Mouse (Mus musculus): ENCODE measurements around the gene Eif4g1.
"Not testable (repeated sequence)": the region's sequence is repeated elsewhere in the genome, so short reads cannot be mapped to it uniquely, and the experiment has no call there.

The Eif4g1 gene

GRCm38 (mm10) chr16:20668013-20668412 lies at the start of gene Eif4g1:
TSS of gene Eif4g1 (plus strand) at chr16:20668313.
- DNase-seq (ENCODE audit: low read depth, low spot score): not testable (repeated sequence)

GRCm38 (mm10) chr16:20619541-20620398 lies 48.3 kb upstream of the Eif4g1 start:
- DNase-seq (ENCODE audit: low read depth, low spot score): no peak

- no peak for DNase-seq (ENCODE audit: low read depth, low spot score)
Observed at GRCm38 (mm10) chr16:20620399-20620735, 47.7 kb upstream of the Eif4g1 start.

- no peak for DNase-seq (ENCODE audit: low read depth, low spot score)
Observed at GRCm38 (mm10) chr16:20620751-20621190, 47.3 kb upstream of the Eif4g1 start.

GRCm38 (mm10) chr16:20621191-20621990 lies 46.7 kb upstream of the Eif4g1 start, which contains the start of gene Camk2n2:
TSS of gene Camk2n2 (minus strand) at chr16:20621287.
- no peak for DNase-seq (ENCODE audit: low read depth, low spot score)

GRCm38 (mm10) chr16:20621991-20622685 lies 46.0 kb upstream of the Eif4g1 start:
- no peak for DNase-seq (ENCODE audit: low read depth, low spot score)

- DNase-seq (ENCODE audit: low read depth, low spot score): no peak
Observed at GRCm38 (mm10) chr16:20623211-20623610, 44.9 kb upstream of the Eif4g1 start.

GRCm38 (mm10) chr16:20628871-20629391 lies 39.2 kb upstream of the Eif4g1 start:
- no peak for DNase-seq (ENCODE audit: low read depth, low spot score)

- no peak for DNase-seq (ENCODE audit: low read depth, low spot score)
Observed at GRCm38 (mm10) chr16:20629731-20630634, 38.1 kb upstream of the Eif4g1 start, which contains the start of gene Ece2. TSS of gene Ece2 (plus strand) at chr16:20629828.

GRCm38 (mm10) chr16:20637410-20637809 lies 30.7 kb upstream of the Eif4g1 start:
- DNase-seq (ENCODE audit: low read depth, low spot score): no peak

- DNase-seq (ENCODE audit: low read depth, low spot score): no peak
Observed at GRCm38 (mm10) chr16:20638367-20638766, 29.7 kb upstream of the Eif4g1 start.

- no peak for DNase-seq (ENCODE audit: low read depth, low spot score)
Observed at GRCm38 (mm10) chr16:20642161-20642560, 26.0 kb upstream of the Eif4g1 start.

GRCm38 (mm10) chr16:20643911-20644310 lies 24.2 kb upstream of the Eif4g1 start:
- no peak for DNase-seq (ENCODE audit: low read depth, low spot score)

GRCm38 (mm10) chr16:20651076-20651946 lies 16.8 kb upstream of the Eif4g1 start, which contains the start of gene Psmd2:
TSS of gene Psmd2 (plus strand) at chr16:20651652.
- peak; percentile 87 for DNase-seq (ENCODE audit: low read depth, low spot score)

- DNase-seq (ENCODE audit: low read depth, low spot score): no peak
Observed at GRCm38 (mm10) chr16:20651947-20652310, 16.2 kb upstream of the Eif4g1 start.

GRCm38 (mm10) chr16:20653315-20653714 lies 14.8 kb upstream of the Eif4g1 start:
- DNase-seq (ENCODE audit: low read depth, low spot score): no peak

- DNase-seq (ENCODE audit: low read depth, low spot score): no peak
Observed at GRCm38 (mm10) chr16:20657661-20658060, 10.5 kb upstream of the Eif4g1 start.

GRCm38 (mm10) chr16:20670291-20670690 lies 2.2 kb downstream of the Eif4g1 start:
- DNase-seq (ENCODE audit: low read depth, low spot score): no peak

GRCm38 (mm10) chr16:20671886-20672285 lies 3.8 kb downstream of the Eif4g1 start:
- no peak for DNase-seq (ENCODE audit: low read depth, low spot score)

GRCm38 (mm10) chr16:20672500-20672902 lies 4.4 kb downstream of the Eif4g1 start:
- peak; percentile 91 for DNase-seq (ENCODE audit: low read depth, low spot score)

All from WW6 (cell line).